Mouse (Mus musculus): Measurements from ENCODE around the gene Olfr259. TPM values are rescaled to one million over a fixed set of nuclear protein-coding genes. Genes with fewer than 3 reads are reported as not detected.

The Olfr259 gene
- not detected for total RNA-seq (2021)
- long read RNA-seq, experiment 1 = 0 reads
- long read RNA-seq, experiment 2 = 0 reads

DNA sequence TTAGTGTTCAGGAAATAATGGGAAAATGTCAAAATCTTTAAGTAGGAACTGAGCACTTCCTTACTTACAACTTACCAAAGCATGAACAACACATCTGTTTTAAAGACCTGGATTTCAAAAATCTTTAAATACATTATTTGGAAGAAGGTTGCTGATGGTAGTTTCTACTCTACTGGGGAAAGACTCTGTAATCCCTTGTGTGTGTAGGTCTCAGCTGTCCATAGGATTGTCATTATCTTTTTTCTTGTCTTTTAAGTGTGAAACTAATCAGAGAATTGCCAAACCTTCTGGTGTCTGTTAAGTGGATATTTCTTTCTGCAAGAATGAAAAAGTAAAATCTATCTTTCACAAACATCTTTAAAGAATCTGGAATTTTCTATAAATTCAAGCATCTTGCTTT is at the start of gene Olfr259:
TSS of gene Olfr259 (minus strand) at position 101 of the 400 bp plus-strand sequence.
- DNase-seq (ENCODE audit: low spot score in 2 of 2) = no peak

DNA sequence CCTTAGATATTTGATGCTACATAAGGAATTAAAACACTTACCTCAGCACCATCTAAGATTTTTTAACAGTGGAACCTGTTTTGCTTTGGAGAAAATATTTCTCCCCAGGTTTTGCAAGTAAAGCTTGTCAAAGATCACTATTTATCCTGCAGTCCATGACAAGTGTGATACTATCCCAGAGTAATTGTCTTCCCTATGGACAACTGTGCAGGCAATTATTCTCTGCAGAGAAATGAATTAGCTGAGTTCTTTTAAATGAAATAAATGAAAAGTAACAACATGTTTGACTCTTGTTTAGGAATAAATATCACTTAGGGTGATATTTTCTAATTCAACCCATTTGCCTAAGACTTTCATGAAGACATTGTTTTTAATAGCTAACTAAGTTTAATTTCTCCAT is 38.2 kb upstream of the Olfr259 start, which contains the start of gene Olfr1111:
TSS of gene Olfr1111 (minus strand) at position 101 of the 400 bp plus-strand sequence.
- no peak for DNase-seq (ENCODE audit: low spot score in 2 of 2)

DNA sequence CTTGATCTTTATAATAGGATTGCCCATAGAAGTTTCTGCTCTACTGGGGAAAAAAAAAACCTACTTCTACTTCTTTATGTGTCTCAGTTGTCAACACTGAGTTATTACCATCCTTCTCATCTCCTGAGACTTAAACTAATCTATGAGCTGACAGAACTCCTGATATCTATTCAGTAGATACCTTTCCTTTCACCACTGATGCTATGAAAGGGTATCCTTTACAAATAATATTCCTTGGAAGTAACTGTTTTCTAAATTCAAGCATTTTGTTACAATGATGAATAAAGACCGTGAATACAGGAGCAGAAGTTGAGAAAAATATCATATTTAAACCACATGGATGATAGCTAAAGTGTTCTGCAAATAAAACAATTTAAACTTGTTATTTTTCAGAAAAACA is 25.8 kb upstream of the Olfr259 start, which contains the start of gene Olfr1110:
TSS of gene Olfr1110 (minus strand) at position 101 of the 400 bp plus-strand sequence.
- DNase-seq (ENCODE audit: low spot score in 2 of 2) = no peak

DNA sequence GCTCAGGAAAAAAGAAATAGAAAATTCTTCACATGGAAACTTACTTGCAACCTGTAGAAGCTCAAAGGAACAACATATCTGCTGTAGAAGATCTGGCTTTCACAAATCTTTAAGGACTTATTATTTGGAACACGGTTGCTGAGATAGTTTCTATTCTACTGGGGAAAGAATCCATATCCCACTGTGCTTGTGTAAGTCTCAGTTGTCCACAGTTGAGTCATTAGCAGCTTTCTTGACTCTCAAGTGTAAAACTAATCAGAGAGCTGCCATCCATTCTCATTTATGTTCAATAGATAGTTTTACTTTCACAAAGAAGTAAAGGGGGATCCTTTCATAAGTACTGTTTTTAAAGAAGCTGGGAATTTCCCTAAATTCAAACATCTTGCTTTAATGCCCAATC is 18.5 kb downstream of the Olfr259 start, which contains the start of gene Olfr1109:
TSS of gene Olfr1109 (minus strand) at position 101 of the 400 bp plus-strand sequence.
- no peak for DNase-seq (ENCODE audit: low spot score in 2 of 2)

DNA sequence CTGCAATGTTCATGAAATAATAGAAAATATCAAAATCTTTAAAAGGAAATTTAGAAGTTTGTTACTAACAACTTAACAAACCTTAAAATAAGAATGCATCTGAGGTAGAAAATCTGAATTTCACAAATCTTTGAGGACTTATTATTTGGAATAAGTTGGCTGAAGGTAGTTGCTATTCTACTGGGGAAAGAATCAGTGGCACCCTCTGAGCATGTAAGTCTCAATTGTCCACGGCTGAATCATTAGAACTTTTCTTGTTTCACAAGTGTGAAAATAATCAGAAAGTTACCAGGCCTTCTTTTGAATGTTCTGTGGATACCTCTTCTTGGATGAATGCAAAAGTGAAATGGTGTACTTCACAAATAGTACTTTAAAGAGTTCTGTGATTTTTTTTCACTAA is 38.6 kb downstream of the Olfr259 start, which contains the start of gene Olfr1107:
TSS of gene Olfr1107 (minus strand) at position 101 of the 400 bp plus-strand sequence.
- DNase-seq (ENCODE audit: low spot score in 2 of 2) = no peak

Other genes with a start within 250 kb of the Olfr259 start
- not detected for gene Gm13723, start 239.8 kb downstream of the Olfr259 start, total RNA-seq (2021)
- not detected for gene Olfr1097, start 222.4 kb downstream of the Olfr259 start, total RNA-seq (2021)
- not detected for gene Olfr1098, start 190.0 kb downstream of the Olfr259 start, total RNA-seq (2021)
- not detected for gene Olfr1099, start 153.9 kb downstream of the Olfr259 start, total RNA-seq (2021)
- not detected for gene Olfr1100, start 134.6 kb downstream of the Olfr259 start, total RNA-seq (2021)
- gene Olfr1101, start 123.3 kb downstream of the Olfr259 start, total RNA-seq (2021) = not detected
- gene Olfr1102, start 116.2 kb downstream of the Olfr259 start, total RNA-seq (2021) = not detected
- gene Olfr1104, start 87.5 kb downstream of the Olfr259 start, total RNA-seq (2021) = not detected
- gene Olfr1105, start 78.0 kb downstream of the Olfr259 start, total RNA-seq (2021) = not detected
- not detected for gene Olfr1106, start 62.3 kb downstream of the Olfr259 start, total RNA-seq (2021)
- not detected for gene Olfr1107, start 38.8 kb downstream of the Olfr259 start, total RNA-seq (2021)
- not detected for gene Olfr1109, start 18.6 kb downstream of the Olfr259 start, total RNA-seq (2021)
- not detected for gene Olfr1110, start 25.7 kb upstream of the Olfr259 start, total RNA-seq (2021)
- not detected for gene Olfr1111, start 38.1 kb upstream of the Olfr259 start, total RNA-seq (2021)
- gene Olfr1112, start 73.2 kb upstream of the Olfr259 start, total RNA-seq (2021) = not detected
- not detected for gene Olfr1113, start 94.4 kb upstream of the Olfr259 start, total RNA-seq (2021)
- gene Olfr1115, start 133.4 kb upstream of the Olfr259 start, total RNA-seq (2021) = not detected
- not detected for gene Olfr1116, start 153.0 kb upstream of the Olfr259 start, total RNA-seq (2021)
- not detected for gene Olfr1118, start 193.0 kb upstream of the Olfr259 start, total RNA-seq (2021)
- gene Olfr1120, start 240.2 kb upstream of the Olfr259 start, total RNA-seq (2021) = not detected